Mouse (Mus musculus): ENCODE measurements around the gene Tshz2.

- TF ChIP-seq CTCF (IDR thresholded peaks at IDR 0.05; ENCODE audit: control insufficient read depth, insufficient read depth, insufficient replicate concordance, low read depth, low read length) (no peak), POLR2A (IDR thresholded peaks at IDR 0.05; ENCODE audit: control insufficient read depth, low read depth, low read length) (no peak)
These were observed 2.6 kb downstream of the Tshz2 start for GRCm38 (mm10) chr2:169635428-169635827.
